Mouse (Mus musculus): ENCODE measurements around the gene Nsf.

GRCm38 (mm10) chr11:103951106-103951505, 2.8 kb downstream of the Nsf start:
- TF ChIP-seq GATA1 (IDR thresholded peaks at IDR 0.05; ENCODE audit: low read length) (no peak), TAL1 (IDR thresholded peaks at IDR 0.05; ENCODE audit: low read length) (no peak)

Measured in erythroblast, embryonic 14.5 days (primary cell).